Mouse (Mus musculus) CH12.LX (cell line): Measurements from ENCODE around the gene Shank1.

Source experiments
- CTCF ChIP-seq, 2 experiments: IDR thresholded peaks in 1 of 2; conservative IDR thresholded peaks in 1 of 2; 2 replicates each; pipeline ENCODE4 v1.5.1; 2011 to 2012; ENCODE audit warnings: low read depth in 2 of 2, low read length in 2 of 2, improper control_type of control experiment in 1 of 2, inconsistent platforms in 1 of 2, mild to moderate bottlenecking in 1 of 2, moderate library complexity in 1 of 2
- ELF1 ChIP-seq: IDR thresholded peaks from 2 replicates; pipeline ENCODE4 v1.6.1; 2014; ENCODE audit warnings: low read depth, mild to moderate bottlenecking, inconsistent platforms, low read length, improper control_type of control experiment
- EP300 ChIP-seq: IDR thresholded peaks from 2 replicates; pipeline ENCODE4 v1.6.1; 2011; ENCODE audit warnings: low read length, improper control_type of control experiment
- MAZ ChIP-seq: IDR thresholded peaks from 2 replicates; pipeline ENCODE4 v1.6.1; 2012; ENCODE audit warnings: low read depth, mild to moderate bottlenecking, inconsistent platforms, low read length, improper control_type of control experiment, moderate library complexity
- SMC3 ChIP-seq: IDR thresholded peaks from 2 replicates; pipeline ENCODE4 v1.6.1; 2011; ENCODE audit warnings: low read depth, low read length, improper control_type of control experiment
- USF1 ChIP-seq: IDR thresholded peaks from 2 replicates; pipeline ENCODE4 v1.6.1; 2014; ENCODE audit warnings: low read depth, mild to moderate bottlenecking, inconsistent platforms, low read length, improper control_type of control experiment
- ZC3H11A ChIP-seq: IDR thresholded peaks from 2 replicates; pipeline ENCODE4 v1.6.1; 2012; ENCODE audit warnings: low read depth, mild to moderate bottlenecking, inconsistent platforms, low read length, improper control_type of control experiment

- no peak for TF ChIP-seq SMC3
- no peak for TF ChIP-seq CTCF (conservative IDR thresholded peaks at IDR 0.05 in 1 of 2, IDR thresholded peaks at IDR 0.05 in 1 of 2; ENCODE audit: low read depth in 2 of 2, low read length in 2 of 2)
- no peak for TF ChIP-seq ZC3H11A
- no peak for TF ChIP-seq USF1
- TF ChIP-seq EP300: no peak
- TF ChIP-seq ELF1: no peak
- no peak for TF ChIP-seq MAZ
Observed at GRCm38 (mm10) chr7:44305686-44306085, 4.4 kb upstream of the Shank1 start.
